Mouse (Mus musculus): ENCODE data around the gene Dock3.

DNA sequence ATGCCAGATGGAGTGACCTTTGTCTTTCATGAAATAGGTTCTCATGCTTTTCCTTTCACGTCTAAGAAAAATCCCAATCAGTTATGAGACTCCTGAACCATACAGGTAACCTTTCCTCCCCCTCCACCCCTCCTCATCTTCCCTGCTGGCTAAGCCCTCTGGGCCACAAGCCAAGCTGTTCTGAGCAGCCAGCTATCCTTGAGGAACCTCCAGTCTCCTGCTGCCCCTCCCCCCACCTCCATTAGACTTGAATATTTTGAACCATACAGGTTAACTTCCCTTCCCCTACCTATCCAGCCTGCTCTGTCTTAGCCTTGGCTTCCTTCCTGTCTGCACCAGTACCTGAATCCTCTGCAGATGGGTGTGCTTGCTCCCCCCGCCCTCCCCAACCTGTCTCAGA, 204.1 kb downstream of the Dock3 start:
- TF ChIP-seq POLR2A (IDR thresholded peaks at IDR 0.05; ENCODE audit: borderline replicate concordance, low read depth, low read length), result no peak
- no peak for TF ChIP-seq CTCF (IDR thresholded peaks at IDR 0.05; ENCODE audit: low read depth, low read length)
